Mouse (Mus musculus) gonadal fat pad, adult 2 months (tissue): ENCODE measurements around the gene Tgif2. TPM values are rescaled to one million over a fixed set of nuclear protein-coding genes. Genes with fewer than 3 reads are reported as not detected.
"Not testable (repeated sequence)": the region's sequence is repeated elsewhere in the genome, so short reads cannot be mapped to it uniquely, and the experiment has no call there.

Experiments used
- DNase-seq: peaks from one replicate; pipeline ENCODE4 v3.0.0-alpha.2; 2012; ENCODE audit warnings: low read depth
- polyA plus RNA-seq: library from polyadenylated mRNA; depleted of rRNA; stranded (reverse); fragments of >200 nt; gene quantifications from 2 replicates; pipeline ENCODE4 v1.2.3, GENCODE M21; 2012

Tgif2 gene
- polyA plus RNA-seq, 1 experiment: 5.3 TPM

DNA sequence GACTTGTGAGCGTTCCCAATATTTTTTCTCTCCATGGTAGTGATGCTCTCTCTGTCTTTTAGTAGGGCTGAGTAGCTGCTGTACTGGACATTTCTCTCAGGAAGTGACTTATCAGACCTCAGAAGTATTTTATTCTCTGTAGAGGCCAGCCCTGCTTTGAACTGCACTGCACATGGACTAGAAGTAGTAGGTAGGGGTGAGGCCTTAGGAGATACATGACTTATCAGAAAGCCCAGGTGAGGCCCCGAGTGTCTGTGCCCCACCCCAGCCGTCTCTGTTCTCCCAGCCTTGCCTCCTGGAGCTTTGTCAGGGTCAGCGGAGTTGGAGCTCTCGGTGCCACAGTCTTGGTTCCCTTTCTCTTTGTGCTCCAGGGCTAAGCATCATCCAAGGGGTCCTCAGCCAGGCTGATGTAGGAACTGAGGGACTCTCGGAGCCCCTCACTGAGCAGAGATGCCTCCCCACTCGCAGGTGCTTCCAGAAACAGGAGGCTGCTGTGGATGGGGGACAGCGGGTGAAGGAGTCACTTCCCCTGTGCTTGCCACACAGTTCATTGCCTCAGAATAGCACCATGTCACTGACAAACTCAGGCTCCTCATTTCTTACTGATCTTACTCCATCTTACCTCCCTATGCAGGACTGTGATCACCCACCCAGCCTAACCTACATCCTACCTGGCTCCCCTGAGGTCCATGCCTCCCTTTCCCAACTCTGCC, 34.4 kb downstream of the Tgif2 start:
- DNase-seq: no peak

DNA sequence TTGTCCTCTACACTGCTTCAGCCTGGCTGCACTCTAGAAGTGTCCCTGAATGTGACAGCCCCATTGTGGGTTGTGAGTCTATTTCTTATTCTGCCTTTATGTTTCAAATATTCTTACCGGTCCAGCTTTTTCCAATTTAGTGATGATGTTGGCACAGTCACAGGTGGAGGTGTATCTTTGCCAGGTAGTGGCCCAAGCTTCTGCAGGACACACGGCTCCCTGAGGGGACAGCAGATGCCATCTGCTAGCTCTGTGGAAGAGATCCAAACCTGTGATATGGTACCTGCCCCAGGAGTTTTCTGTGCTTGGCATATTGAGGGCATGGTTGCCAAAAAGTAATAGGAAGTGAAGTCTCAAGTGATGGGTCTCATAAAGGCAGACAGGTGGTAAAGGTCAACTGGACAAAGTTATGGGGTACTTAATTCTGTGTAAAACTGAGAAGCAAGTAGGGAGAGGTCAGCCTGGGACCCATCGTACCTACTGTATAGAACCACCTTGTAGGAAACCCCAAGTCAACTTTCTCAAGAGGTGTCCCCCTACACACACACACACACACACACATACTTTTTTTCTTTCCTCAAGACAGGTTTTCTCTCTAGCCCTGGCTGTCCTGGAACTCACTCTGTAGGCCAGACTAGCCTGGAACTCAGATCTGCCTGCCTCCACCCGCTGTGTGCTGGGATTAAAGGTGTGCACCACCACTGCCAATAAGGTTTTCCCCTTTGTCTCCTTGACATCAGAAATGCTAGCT, 35.1 kb downstream of the Tgif2 start:
- DNase-seq: no peak

DNA sequence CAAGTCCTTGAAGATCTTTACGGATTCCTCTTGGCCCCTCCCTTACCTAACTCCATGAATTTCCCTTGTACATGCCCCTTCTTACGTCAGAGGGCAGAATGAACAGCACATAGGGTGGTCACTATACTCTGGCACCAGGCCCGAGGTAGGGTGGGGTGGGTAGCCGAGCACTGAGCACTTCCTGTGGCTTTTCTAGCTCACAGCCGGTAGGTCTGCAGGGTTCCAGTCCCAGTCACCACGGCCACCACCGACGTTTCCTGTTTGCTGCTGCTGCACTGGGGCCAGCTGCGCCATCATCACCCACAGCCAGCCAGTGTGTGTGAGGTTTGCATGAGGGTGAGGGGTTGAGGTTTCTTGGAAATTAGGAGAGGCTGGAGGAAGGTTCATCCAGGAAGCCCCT, 37.9 kb downstream of the Tgif2 start:
- DNase-seq: no peak

DNA sequence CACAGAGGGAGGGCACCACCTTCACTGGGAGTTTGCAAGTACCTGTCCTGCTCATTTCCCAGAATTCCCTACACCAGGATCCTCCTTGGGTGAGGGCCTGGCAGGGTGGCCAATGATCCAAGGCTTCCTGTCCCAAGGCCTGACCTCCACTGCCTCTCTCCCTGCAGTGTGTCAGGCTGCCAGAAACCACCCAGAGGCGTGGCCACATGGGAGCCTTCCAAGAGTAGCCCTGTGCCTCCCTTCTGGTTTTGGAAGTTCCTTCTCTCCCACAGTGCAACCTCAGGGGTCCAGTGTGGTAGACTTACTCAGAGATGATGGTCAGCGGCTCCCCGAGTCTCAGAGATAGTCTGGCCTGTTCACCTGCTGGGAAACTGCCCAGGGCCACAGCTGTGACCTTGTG, 39.7 kb downstream of the Tgif2 start:
- DNase-seq: no peak

DNA sequence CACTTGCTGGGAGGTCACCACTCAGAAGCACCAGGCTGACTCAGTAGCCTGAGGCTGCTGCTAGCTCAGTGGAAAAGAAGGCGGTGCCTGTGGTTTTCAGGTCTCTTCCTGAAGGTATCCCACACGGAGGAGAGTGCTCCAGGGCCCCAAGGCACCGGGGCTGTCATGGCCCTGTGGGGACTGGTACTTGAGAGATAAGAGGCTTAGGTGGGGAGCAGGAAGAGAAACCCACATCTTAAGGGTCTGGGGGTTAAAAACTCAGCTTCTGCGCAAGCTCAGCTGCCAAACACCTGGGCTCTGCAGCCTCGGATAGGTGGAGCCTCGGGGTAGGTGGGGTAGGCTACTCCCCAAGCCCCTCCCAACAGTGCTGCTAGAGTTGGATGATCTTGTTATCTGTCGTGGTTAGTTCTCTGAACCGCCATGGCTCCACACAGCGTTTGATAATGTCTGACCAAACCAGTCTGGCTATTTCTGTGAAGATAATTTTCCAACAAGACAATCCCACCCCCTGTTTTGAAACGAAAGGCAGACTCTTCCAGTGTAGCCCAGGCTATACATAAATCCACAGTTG, 42.7 kb downstream of the Tgif2 start:
- DNase-seq: no peak

DNA sequence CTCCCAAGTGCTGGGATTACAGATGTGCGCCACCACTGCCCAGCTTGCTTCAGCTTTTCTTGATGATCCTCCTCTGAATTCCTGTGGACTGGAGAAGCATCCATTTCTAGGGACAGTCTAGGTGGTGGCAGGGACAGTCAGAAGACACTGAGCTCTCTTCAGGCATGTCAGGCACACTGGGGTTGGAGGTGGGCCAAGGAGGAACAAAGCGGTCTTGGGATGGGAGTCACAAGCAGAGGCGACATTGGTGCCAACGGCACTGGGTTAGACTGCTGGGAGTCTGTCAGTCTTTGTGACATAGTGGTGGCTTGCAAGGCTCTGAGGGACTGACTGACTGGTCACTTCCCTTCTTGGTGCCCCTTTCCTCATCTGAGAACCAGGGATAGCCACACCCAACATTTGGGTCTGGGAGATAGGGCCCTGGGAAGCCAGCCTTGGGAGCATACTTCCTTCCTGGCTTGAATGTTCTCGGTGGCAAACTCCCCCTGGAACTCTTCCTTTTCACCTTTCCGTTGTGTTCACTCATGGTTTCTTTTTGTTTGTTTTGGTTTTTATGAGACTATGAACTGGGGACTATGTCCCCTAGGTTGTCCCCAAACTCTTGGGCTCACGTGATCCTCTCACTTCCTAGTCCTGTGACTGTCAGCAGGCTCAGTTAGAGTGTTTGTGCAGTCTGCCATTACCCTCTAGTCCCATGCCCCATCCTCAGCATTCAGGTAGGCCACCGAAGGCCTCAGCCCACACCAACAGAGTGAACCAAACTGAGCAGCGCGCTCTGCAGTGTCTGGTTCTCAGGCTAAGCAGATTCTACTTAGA, 44.8 kb downstream of the Tgif2 start:
- no peak for DNase-seq

DNA sequence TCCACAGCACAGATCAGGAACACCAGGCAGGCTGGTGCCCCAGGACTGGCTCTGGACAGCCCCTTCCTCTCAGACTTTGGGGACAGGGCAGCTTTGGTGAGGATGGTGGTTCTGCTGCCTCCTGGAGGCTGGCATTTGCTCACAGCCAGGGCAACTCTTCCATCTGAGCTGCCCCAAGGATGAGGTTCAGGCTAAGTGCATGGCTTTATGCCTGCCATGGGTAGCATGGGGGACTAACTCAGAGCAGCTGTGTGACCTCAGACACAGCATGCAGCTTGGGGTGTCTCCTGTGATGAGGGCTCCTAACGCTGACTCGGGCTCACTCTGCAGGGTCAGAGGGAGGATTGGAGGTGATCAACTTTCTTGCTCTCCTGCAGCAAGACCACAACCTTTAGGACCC, 45.9 kb downstream of the Tgif2 start:
- DNase-seq: not testable (repeated sequence)

DNA sequence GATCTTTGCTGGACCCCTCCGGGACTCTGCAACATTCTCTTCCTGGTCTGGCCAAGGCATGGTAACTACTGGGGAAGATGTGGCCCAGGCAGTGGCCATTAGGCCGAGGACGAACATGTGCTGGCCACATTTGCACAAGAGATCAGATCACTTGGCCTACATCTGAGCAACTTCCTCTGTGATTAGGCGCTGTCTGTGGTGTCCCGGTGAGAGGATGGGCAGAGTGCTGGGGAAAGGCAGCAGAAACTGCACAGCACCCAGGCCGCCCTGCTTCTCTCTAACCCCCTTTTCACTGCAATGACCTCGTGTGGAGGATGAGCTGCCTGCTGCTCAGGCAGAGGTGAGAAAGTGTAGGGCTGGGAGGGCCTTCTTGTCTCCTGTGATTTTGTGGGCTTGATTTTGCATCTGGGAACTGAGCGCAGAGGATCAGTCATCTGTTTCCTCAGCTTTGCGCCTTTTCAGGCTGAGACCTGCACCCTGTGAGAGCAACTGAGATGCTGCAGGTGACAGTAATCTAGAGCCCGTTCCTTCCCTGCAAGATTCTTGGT, 46.4 kb downstream of the Tgif2 start:
- no peak for DNase-seq

DNA sequence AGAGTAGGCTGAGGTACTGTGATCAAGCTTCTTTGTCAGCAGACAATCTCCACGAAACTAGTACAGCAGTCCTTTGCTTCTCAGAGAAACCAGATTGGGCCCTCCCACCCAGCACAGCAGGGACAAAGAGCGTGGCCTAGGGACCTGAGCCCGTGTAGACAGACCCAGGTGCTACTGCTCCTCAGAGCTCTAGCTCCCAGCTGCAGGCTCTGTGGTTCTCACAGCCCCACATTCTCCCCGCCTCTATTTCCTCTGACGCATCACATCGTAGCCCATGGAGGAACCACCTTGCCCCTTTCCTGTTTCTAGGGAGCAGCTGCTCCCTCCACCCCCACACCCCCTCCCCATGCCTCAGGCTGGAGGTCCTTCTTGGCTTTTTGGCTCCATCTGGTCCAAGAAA, 47.2 kb downstream of the Tgif2 start, which contains the start of gene Sla2:
Gene Sla2 (minus strand): TSS at position 176 of the 400 bp plus-strand sequence.
- DNase-seq: no peak

DNA sequence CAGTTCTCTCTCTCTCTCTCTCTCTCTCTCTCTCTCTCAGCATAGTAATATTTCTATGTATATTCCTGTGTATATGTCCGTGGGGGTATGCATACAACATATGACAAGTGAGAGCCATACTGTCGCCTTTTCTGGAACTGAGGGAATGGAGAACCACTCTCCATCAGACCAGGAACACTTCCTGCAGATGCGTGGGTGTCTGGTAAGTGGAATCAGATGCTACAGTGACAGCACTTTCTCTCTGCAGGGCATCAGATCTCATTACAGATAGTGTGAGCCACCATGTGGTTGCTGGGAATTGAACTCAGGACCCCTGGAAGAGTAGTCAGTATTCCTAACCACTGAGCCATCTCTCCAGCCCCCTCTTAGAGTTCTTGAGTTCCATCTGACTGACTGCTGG, 48.7 kb downstream of the Tgif2 start:
- no peak for DNase-seq

DNA sequence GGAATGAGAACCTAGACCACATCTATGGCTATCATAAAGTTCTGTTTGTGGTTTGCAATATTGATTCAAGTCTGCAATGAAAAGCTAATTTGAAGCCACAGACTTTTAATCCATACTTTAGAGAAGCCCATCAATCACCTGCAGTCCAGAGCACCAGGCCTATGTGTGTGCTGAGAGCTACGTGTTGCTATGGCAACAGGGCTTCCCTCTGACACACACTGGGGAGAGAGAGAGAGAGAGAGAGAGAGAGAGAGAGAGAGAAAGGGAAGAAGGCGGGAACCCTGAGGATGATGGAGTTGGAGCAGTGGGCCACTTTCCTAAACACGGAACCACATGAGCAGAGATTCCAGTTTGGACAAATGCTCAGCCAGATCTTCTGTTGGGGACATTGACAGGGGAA, 52.4 kb downstream of the Tgif2 start:
- DNase-seq: no peak

DNA sequence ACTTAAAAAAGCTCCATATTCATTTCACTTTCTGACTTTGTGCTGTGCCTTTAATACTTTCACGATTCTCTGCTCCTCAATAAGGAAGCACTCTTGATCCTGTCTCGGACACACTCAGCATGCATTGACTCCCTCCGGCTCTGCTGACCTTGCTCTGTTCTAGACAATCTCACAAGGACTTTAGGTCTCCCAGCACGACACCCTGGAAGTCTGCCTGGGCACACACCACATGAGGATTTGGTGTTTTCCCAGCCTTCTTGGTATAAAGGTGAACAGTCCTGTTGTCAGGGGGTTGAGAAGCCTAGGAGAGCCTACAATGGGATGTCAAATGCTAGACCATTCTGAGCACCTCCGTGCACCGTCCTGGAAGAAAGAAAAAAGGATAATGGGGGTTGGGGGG, 53.0 kb downstream of the Tgif2 start:
- no peak for DNase-seq

DNA sequence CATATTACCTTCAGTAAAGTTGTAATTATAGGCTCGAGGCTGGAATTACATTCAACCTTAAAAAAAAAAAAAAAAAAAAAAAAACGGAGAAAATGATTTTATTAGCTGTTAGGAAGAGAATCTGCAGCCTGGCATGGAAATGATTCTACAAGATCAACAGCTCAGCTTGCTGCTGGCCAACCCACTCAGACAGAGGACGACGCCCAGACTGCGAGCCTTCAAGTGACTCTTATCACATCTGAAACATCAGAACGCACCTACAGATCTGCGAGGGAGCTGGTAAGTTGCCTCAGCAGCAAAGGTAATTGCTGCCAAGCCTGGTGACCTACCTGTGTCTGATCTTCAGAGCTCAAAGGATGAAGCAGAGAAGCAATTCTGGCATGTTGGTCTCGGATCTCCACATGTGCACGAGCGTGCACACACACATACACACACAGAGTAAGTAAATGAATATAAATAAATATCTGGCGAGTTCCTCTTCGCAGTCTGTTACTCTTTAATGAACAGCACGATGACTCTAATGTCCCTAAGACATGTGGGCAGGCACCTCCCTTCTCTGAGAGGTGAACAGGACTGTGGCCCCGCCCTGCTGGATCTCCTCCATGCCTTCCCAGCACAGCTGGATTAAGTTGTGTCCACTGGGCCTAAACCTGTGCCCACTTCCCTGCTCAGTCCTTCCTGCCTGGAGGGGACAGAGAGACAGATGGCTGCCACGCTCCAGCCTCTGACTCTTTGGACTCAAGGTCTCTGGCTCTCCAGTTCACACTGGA, 54.9 kb downstream of the Tgif2 start:
- no peak for DNase-seq

DNA sequence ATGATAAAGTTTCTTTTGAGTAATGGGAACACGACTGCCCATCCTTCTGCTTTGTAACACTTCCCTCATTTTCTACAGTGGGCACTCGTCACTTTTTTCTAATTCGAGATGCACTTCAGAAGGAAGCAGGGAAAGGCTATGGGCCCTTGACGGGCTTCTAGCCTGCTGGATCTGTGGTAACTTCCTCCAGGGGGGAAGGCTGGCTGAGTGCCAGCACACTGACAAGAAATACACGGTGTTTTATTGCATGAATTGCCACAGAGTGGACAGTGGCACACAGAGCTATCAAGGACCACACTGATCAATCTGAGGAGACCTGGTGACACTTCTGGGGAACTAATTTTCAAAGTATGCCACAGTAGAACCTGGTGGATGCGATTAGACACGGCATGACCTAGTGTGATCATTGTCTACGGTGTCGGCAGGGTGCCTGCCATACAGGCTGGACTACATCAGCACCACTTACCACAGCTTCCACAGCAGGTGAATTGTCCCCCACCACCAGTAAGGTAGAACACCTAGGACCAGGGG, 56.6 kb downstream of the Tgif2 start:
- no peak for DNase-seq

DNA sequence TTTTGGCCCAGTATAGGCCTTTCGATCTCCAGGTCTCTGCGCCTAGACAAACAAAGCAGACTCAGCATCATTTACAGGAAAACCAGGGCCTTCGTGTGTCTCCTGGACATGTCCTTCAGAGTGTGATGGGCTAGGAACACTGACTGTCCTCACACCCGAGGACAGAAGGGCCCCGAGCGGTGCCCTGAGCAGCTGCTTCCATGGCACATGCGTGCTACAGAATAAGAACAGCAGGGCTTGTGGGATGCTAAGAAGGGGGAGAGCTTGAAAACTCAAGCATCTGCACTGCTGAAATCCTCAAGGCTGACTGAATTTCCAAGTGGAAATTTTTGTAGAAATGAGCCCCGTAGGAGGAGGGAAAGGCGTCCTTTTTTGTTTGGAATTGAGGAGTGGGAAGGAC, 57.2 kb downstream of the Tgif2 start:
- no peak for DNase-seq

DNA sequence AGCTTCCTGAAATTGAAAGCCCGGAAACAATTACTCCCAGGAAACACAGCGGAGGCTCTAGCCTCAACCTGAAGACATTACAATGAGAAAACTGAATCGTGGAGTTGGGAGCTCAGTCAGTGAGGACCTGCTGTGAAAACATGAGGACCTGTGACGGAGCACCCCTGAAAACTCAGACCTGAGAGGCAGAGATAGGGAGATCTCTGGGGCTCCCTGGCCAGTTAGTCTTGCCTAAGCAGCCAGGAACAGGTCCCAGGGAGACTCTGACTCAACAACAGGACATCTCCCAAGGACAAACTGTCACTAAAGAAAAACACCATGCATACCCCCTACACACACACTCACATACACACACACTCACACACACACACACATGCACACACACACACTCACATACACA, 58.6 kb downstream of the Tgif2 start:
- no peak for DNase-seq

DNA sequence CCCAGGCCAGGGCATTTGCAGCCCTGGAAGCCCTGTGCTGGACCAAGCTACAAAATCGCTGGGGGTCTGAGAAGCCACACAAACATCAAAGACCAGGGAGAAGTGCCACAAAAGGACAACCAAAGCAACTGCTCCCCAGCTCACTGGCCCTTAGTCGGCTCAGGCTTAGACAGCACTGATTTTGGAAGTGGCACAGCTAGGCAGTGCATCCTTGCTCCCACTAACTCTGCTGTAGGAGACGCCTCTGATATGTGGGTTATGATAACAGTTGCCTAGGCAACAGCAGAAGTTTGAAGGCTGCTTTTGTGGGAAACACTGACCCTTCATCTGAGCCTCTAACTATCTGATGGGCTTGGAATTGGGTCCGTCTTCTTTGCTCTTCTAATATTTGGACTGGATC, 59.4 kb downstream of the Tgif2 start:
- DNase-seq: no peak

DNA sequence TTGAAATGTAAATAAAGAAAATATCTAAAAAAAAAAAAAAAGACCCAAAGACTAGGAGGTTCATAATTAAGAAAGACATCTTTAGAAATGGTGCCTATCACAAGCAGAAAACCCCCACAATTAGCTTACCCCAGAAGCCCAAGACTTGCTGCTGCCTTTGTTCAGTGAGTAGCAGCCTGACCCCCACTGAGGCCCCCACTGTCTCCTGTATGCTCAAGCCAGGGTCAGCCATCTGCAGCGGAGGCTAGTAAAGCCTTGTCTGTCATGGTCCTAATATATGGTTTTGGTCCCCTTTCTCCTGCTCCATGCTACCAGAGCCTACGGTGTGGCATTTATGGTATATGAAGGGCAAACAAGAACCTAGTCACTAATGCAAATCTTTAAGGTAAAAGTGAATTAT, 61.5 kb downstream of the Tgif2 start:
- no peak for DNase-seq

DNA sequence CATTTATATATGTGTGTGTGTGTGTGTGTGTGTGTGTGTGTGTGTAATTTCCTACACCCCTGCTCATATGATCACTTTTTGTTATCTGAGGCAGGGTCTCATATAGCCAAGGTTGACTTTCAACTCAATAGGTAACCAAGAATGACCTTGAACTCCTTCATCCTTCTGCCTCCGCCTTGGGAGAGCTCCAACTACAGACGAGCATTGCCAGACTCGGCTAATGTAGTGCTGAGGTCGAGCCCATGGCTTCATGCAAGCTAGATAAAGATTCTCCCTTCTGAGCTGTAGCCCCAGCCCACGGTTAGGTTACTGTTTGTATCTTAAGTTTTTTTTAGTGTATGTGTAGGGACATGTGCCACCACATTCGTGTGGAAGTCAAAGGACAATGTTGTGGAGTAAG, 62.1 kb downstream of the Tgif2 start:
- DNase-seq: no peak

DNA sequence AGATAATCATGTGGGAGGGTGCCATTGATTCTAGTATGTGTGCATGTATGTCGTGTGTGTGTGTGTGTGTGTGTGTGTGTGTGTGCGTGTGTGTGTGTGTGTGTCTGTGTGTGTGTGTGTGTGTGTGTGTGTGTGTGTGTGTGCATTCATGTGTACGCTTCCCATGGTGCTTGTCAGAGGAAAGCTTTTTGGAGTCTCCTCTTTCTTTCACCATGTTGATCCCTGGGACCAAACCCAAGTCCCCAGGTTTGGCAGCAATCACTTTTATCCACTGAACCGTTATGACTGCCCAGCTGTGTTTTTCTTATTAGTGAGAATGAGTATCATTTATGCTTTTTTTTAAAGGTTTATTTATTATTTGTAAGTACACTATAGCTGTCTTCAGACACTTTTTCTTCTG, 62.6 kb downstream of the Tgif2 start:
- not testable (repeated sequence) for DNase-seq

DNA sequence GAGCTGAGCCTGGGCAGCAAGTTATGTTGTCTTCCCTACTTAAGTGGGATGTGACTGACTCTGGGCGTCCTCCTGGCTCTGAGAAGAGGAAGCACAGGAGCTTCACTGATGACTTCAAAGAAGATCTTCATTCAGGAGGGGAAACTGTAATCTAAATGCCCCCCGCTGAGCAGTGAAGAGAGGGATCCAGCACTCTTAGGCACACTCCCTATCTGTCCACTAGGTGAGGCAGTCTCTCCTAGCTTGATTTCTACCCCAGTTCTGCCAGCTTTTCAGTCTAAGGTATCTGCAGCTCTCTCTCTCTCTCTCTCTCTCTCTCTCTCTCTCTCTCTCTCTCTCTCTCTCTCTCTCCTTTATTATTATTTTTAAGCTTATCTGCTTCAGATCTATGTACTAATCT, 63.6 kb downstream of the Tgif2 start:
- no peak for DNase-seq
